In genomic region chr9:59678313-59678712, GRCm38 (mm10) we compare ENCODE assay signal across 9 mouse cellular contexts. TPM values are rescaled to one million over a fixed set of nuclear protein-coding genes. Genes with fewer than 3 reads are reported as not detected.
DNase-seq lines count a peak whose midpoint lies in the region; ATAC-seq and TF ChIP-seq lines count a peak whose summit lies in the region.
"Had no signal": no experiment of that assay in that cellular context is flagged by ENCODE, and none has a peak within 500 bp of the region (broad histone marks: within the 10 kb centered on the region; RNA-seq: fewer than 3 reads in every experiment).

No protein-coding gene starts in this region.

- TF ChIP-seq POLR2A in kidney, adult 2 months (IDR thresholded peaks at IDR 0.05; ENCODE audit: low read depth, low read length) = no peak

- H3K9ac ChIP-seq in kidney, embryonic 14.5 days (ENCODE audit: low read depth, low read length) = no peak overlapping the region
- no peak overlapping the region for H3K9ac ChIP-seq in embryonic facial prominence, embryonic 15.5 days
- no peak overlapping the region for H3K9ac ChIP-seq in forebrain, embryonic 12.5 days
- H3K9ac ChIP-seq in forebrain, embryonic 16.5 days (replicated peaks; ENCODE audit: low read depth, low read length) = no peak overlapping the region
- H3K9ac ChIP-seq: lung, embryonic 15.5 days had no signal

- peaks cover 2% of the 10 kb centered on the region; the same call in 1 of the 2 replicates for H3K27me3 ChIP-seq in kidney, adult 2 months (replicated peaks; ENCODE audit: control insufficient read depth, insufficient read depth, low read length)
- H3K27me3 ChIP-seq in kidney, embryonic 14.5 days (ENCODE audit: control insufficient read depth, insufficient read depth, low read length) = no peaks in the 10 kb centered on the region
- no peaks in the 10 kb centered on the region for H3K27me3 ChIP-seq in embryonic facial prominence, embryonic 15.5 days
- peaks cover 31% of the 10 kb centered on the region for H3K27me3 ChIP-seq in forebrain, embryonic 12.5 days
- H3K27me3 ChIP-seq in forebrain, embryonic 16.5 days (replicated peaks; ENCODE audit: control insufficient read depth, insufficient read depth, low read length) = no peaks in the 10 kb centered on the region; the same call in 1 of the 2 replicates

- DNase-seq in kidney, adult 2 months = peak; percentile 72
- peak; percentile 62 for DNase-seq in NIH3T3 (ENCODE audit: low read depth)
- DNase-seq in adrenal gland, adult 18-20 months (ENCODE audit: low spot score in 2 of 2) = no peak

- peak; percentile 91 for TF ChIP-seq CTCF in kidney, adult 2 months (conservative IDR thresholded peaks at IDR 0.05; ENCODE audit: insufficient read depth, insufficient read length, low read depth, low read length)

- no peaks in the 10 kb centered on the region for H3K9me3 ChIP-seq in kidney, embryonic 14.5 days (ENCODE audit: control insufficient read depth, low read length)
- no peaks in the 10 kb centered on the region for H3K9me3 ChIP-seq in embryonic facial prominence, embryonic 15.5 days (replicated peaks)
- H3K9me3 ChIP-seq in forebrain, embryonic 12.5 days = no peaks in the 10 kb centered on the region
- no peaks in the 10 kb centered on the region for H3K9me3 ChIP-seq in forebrain, embryonic 16.5 days (ENCODE audit: control insufficient read depth, low read length)
- H3K9me3 ChIP-seq: lung, embryonic 15.5 days had no signal

- 10% methylated on average over 1 of the region's 1 CpGs for WGBS in kidney, adult 2 months
- 21% methylated on average over 1 of the region's 1 CpGs for WGBS in kidney, embryonic 14.5 days
- WGBS in embryonic facial prominence, embryonic 15.5 days = 9% methylated on average over 1 of the region's 1 CpGs
- 14% methylated on average over 1 of the region's 1 CpGs for WGBS in forebrain, embryonic 12.5 days
- WGBS in forebrain, embryonic 16.5 days = 7% methylated on average over 1 of the region's 1 CpGs

- no peak overlapping the region for H3K27ac ChIP-seq in kidney, adult 2 months (ENCODE audit: insufficient read depth, low read depth, low read length)
- no peak overlapping the region for H3K27ac ChIP-seq in kidney, embryonic 14.5 days (ENCODE audit: low read depth, low read length)
- H3K27ac ChIP-seq in embryonic facial prominence, embryonic 15.5 days (replicated peaks) = no peak overlapping the region
- no peak overlapping the region for H3K27ac ChIP-seq in forebrain, embryonic 12.5 days
- H3K27ac ChIP-seq in forebrain, embryonic 16.5 days (ENCODE audit: low read length) = no peak overlapping the region
- H3K27ac ChIP-seq: lung, embryonic 15.5 days had no signal

- H3K4me1 ChIP-seq in kidney, adult 2 months (ENCODE audit: control insufficient read depth, insufficient read depth, low read length) = no peaks in the 10 kb centered on the region
- H3K4me1 ChIP-seq in kidney, embryonic 14.5 days (ENCODE audit: control insufficient read depth, insufficient read depth, low read length) = no peaks in the 10 kb centered on the region
- peaks cover 14% of the 10 kb centered on the region for H3K4me1 ChIP-seq in embryonic facial prominence, embryonic 15.5 days
- H3K4me1 ChIP-seq in forebrain, embryonic 12.5 days = peaks cover 14% of the 10 kb centered on the region
- H3K4me1 ChIP-seq in forebrain, embryonic 16.5 days (replicated peaks; ENCODE audit: control insufficient read depth, insufficient read depth, low read length) = peaks cover 12% of the 10 kb centered on the region

- no peak overlapping the region for H3K4me2 ChIP-seq in kidney, embryonic 14.5 days (replicated peaks; ENCODE audit: low read depth, low read length)
- no peak overlapping the region for H3K4me2 ChIP-seq in embryonic facial prominence, embryonic 15.5 days (replicated peaks)
- H3K4me2 ChIP-seq in forebrain, embryonic 12.5 days = no peak overlapping the region
- no peak overlapping the region for H3K4me2 ChIP-seq in forebrain, embryonic 16.5 days (ENCODE audit: low read length)
- H3K4me2 ChIP-seq: lung, embryonic 15.5 days had no signal

- H3K36me3 ChIP-seq in kidney, adult 2 months (ENCODE audit: control insufficient read depth, insufficient read depth, low read length) = no peaks in the 10 kb centered on the region; the same call in 1 of the 2 replicates
- peaks cover 60% of the 10 kb centered on the region for H3K36me3 ChIP-seq in kidney, embryonic 14.5 days (ENCODE audit: control insufficient read depth, insufficient read depth, low read length)
- H3K36me3 ChIP-seq in embryonic facial prominence, embryonic 15.5 days = peaks cover 60% of the 10 kb centered on the region
- H3K36me3 ChIP-seq in forebrain, embryonic 12.5 days (replicated peaks) = peaks cover 63% of the 10 kb centered on the region
- H3K36me3 ChIP-seq in forebrain, embryonic 16.5 days (ENCODE audit: control insufficient read depth, insufficient read depth) = peaks cover 33% of the 10 kb centered on the region

- no peak for ATAC-seq in kidney, embryonic 14.5 days (ENCODE audit: low FRiP score, low TSS enrichment)
- ATAC-seq in embryonic facial prominence, embryonic 15.5 days (ENCODE audit: insufficient number of reproducible peaks, low FRiP score, low TSS enrichment, low read depth) = 0 out of 2 replicates have a peak, but pooled peaks have one; percentile 15
- peak; percentile 68 for ATAC-seq in megakaryocyte, adult 5-6 weeks (ENCODE audit: poor library complexity, severe bottlenecking)
- no peak for ATAC-seq in forebrain, embryonic 12.5 days (ENCODE audit: low FRiP score)
- no peak for ATAC-seq in forebrain, embryonic 16.5 days

- H3K4me3 ChIP-seq in kidney, adult 2 months (ENCODE audit: insufficient read depth, low read depth, low read length) = no peak overlapping the region
- no peak overlapping the region for H3K4me3 ChIP-seq in kidney, embryonic 14.5 days (ENCODE audit: low read length)
- H3K4me3 ChIP-seq in embryonic facial prominence, embryonic 15.5 days (replicated peaks) = no peak overlapping the region
- H3K4me3 ChIP-seq in forebrain, embryonic 12.5 days (replicated peaks) = no peak overlapping the region
- H3K4me3 ChIP-seq in forebrain, embryonic 16.5 days (replicated peaks; ENCODE audit: low read length) = no peak overlapping the region
- H3K4me3 ChIP-seq: lung, embryonic 15.5 days had no signal

RNA-seq across cellular contexts. Expression of gene Gramd2, which starts 1.6 kb away (rescaled TPM):
- polyA plus RNA-seq in kidney, adult 2 months (2012; rRNA removed) = 0.31 and 0.53 TPM in 2 replicates
- 0.66 TPM in 2 replicates for polyA plus RNA-seq in kidney, embryonic 14.5 days (2014; fragmentation: Nextera tagmentation; extraction: Ambion mirVana)
- polyA plus RNA-seq in embryonic facial prominence, embryonic 15.5 days (2015; fragmentation: Nextera tagmentation; extraction: Ambion mirVana) = 6.6 and 7.6 TPM in 2 replicates
- total RNA-seq in megakaryocyte, adult 5-6 weeks (2015) = 0.58 and 0.66 TPM in 2 replicates
- 0.88 and 1.3 TPM in 2 replicates for total RNA-seq in megakaryocyte, adult 5-6 weeks (2017)
- polyA plus RNA-seq in forebrain, embryonic 12.5 days (2016; fragmentation: Nextera tagmentation; extraction: Ambion mirVana) = 0.40 and 0.49 TPM in 2 replicates
- total RNA-seq in adrenal gland, adult 18-20 months (2021) = under 1 TPM; 0.13 to 0.64 TPM
- polyA plus RNA-seq in forebrain, embryonic 16.5 days (2015; fragmentation: Nextera tagmentation; extraction: Ambion mirVana) = 3.7 and 5.4 TPM in 2 replicates

RNA-seq across cellular contexts. Expression of gene Pkm, which starts 22.1 kb away (rescaled TPM):
- polyA plus RNA-seq in kidney, adult 2 months (2012; rRNA removed) = 669 and 682 TPM in 2 replicates
- 879 and 1,230 TPM in 2 replicates for polyA plus RNA-seq in kidney, embryonic 14.5 days (2014; fragmentation: Nextera tagmentation; extraction: Ambion mirVana)
- 1,163 and 1,229 TPM in 2 replicates for polyA plus RNA-seq in embryonic facial prominence, embryonic 15.5 days (2015; fragmentation: Nextera tagmentation; extraction: Ambion mirVana)
- 192 and 215 TPM in 2 replicates for total RNA-seq in megakaryocyte, adult 5-6 weeks (2015)
- 908 and 975 TPM in 2 replicates for total RNA-seq in megakaryocyte, adult 5-6 weeks (2017)
- polyA plus RNA-seq in forebrain, embryonic 12.5 days (2016; fragmentation: Nextera tagmentation; extraction: Ambion mirVana) = 1,825 and 1,829 TPM in 2 replicates
- total RNA-seq in adrenal gland, adult 18-20 months (2021) = 1,000 to 10,000 TPM in 1 of 2 experiments, 100 to 1,000 TPM in 1; 853 to 1,405 TPM
- polyA plus RNA-seq in forebrain, embryonic 16.5 days (2015; fragmentation: Nextera tagmentation; extraction: Ambion mirVana) = 1,186 and 1,222 TPM in 2 replicates

Comparison
In these comparisons a context has a peak if more than half of its experiments do, and no peak if none do; other contexts are left out.
1. DNase-seq: peak in kidney, adult 2 months (single experiment) and NIH3T3 (single experiment); none in adrenal gland, adult 18-20 months (0 of 2).
2. ATAC-seq: peak in embryonic facial prominence, embryonic 15.5 days (single experiment) and megakaryocyte, adult 5-6 weeks (single experiment); none in kidney, embryonic 14.5 days (single experiment), forebrain, embryonic 12.5 days (single experiment) and forebrain, embryonic 16.5 days (single experiment).